In genomic region chr10:52791560-52791959, GRCm38 (mm10) we compare ENCODE assay signal across 17 mouse cellular contexts.
DNase-seq lines count a peak whose midpoint lies in the region; ATAC-seq and TF ChIP-seq lines count a peak whose summit lies in the region.
"Had no signal": no experiment of that assay in that cellular context is flagged by ENCODE, and none has a peak within 500 bp of the region (broad histone marks: within the 10 kb centered on the region; RNA-seq: fewer than 3 reads in every experiment).

No protein-coding gene starts in this region.

- H3K4me1 ChIP-seq in liver, embryonic 11.5 days (replicated peaks; ENCODE audit: control insufficient read depth, insufficient read depth, low read length), result no peaks in the 10 kb centered on the region

- no peak overlapping the region for H3K4me2 ChIP-seq in liver, embryonic 11.5 days
- H3K4me2 ChIP-seq: lung, embryonic 14.5 days had no signal

- TF ChIP-seq CTCF in layer of hippocampus, adult 2 months (conservative IDR thresholded peaks at IDR 0.05), result no peak

- 79% methylated on average over 6 of the region's 6 CpGs for WGBS in liver, embryonic 11.5 days

- no peak overlapping the region for H3K27ac ChIP-seq in layer of hippocampus, adult 2 months
- H3K27ac ChIP-seq in liver, embryonic 11.5 days (ENCODE audit: low read depth, low read length), result no peak overlapping the region
- H3K27ac ChIP-seq: gastrocnemius, adult 2 months; stomach, postnatal 0 days had no signal

- no peaks in the 10 kb centered on the region for H3K36me3 ChIP-seq in liver, embryonic 11.5 days (ENCODE audit: control insufficient read depth, insufficient read depth, low read length)

- no peaks in the 10 kb centered on the region for H3K27me3 ChIP-seq in liver, embryonic 11.5 days (replicated peaks; ENCODE audit: control insufficient read depth, insufficient read depth, low read length)

- no peak overlapping the region for H3K9ac ChIP-seq in liver, embryonic 11.5 days (ENCODE audit: low read depth, low read length)
- H3K9ac ChIP-seq: lung, embryonic 14.5 days had no signal

- ATAC-seq in liver, embryonic 11.5 days (replicated peaks; ENCODE audit: low FRiP score), result no peak
- ATAC-seq: intestine, postnatal 0 days had no signal

- DNase-seq in cerebellum, adult 9-11 months, result peak; percentile 7
- no peak for DNase-seq in cerebellum, postnatal 25 days
- peak; percentile 26 for DNase-seq in layer of hippocampus, adult 11-12 months (ENCODE audit: low spot score)
- no peak for DNase-seq in layer of hippocampus, adult 2 months (ENCODE audit: low spot score in 2 of 2)
- peak; percentile 10 for DNase-seq in retina, postnatal 1 day
- no peak for DNase-seq in retina, embryonic 14.5 days (ENCODE audit: low spot score)
- no peak for DNase-seq in lung, postnatal 10 days
- DNase-seq in liver, embryonic 11.5 days (ENCODE audit: low spot score), result no peak
- DNase-seq: gastrocnemius, adult 2 months; heart, adult 18-20 months; heart, postnatal 10 days; kidney, postnatal 25 days; liver; lung, embryonic 14.5 days; thymus, postnatal 25 days had no signal

- no peaks in the 10 kb centered on the region for H3K9me3 ChIP-seq in liver, embryonic 11.5 days (ENCODE audit: control insufficient read depth, low read length)

- H3K4me3 ChIP-seq in layer of hippocampus, adult 2 months, result no peak overlapping the region
- H3K4me3 ChIP-seq in liver, embryonic 11.5 days (ENCODE audit: low read depth, low read length), result no peak overlapping the region
- H3K4me3 ChIP-seq: gastrocnemius, adult 2 months had no signal

Comparison
In these comparisons a context has a peak if more than half of its experiments do, and no peak if none do; other contexts are left out.
1. DNase-seq: peak in cerebellum, adult 9-11 months (single experiment), layer of hippocampus, adult 11-12 months (single experiment) and retina, postnatal 1 day (single experiment); none in cerebellum, postnatal 25 days (0 of 2), layer of hippocampus, adult 2 months (0 of 2), retina, embryonic 14.5 days (single experiment), lung, postnatal 10 days (single experiment) and liver, embryonic 11.5 days (single experiment).